Mouse (Mus musculus) T-helper 1 cell (primary cell): Measurements from ENCODE around the gene Cd9.

Source experiments
- in situ Hi-C: fragments of 300-600 bp; cut with MboI, MseI; formaldehyde crosslinking; loops from one replicate; pipeline ENCODE4 v1.15.1; 2025; ENCODE audit warnings: high pct_unique_total_duplicates

Cd9 gene

DNA sequence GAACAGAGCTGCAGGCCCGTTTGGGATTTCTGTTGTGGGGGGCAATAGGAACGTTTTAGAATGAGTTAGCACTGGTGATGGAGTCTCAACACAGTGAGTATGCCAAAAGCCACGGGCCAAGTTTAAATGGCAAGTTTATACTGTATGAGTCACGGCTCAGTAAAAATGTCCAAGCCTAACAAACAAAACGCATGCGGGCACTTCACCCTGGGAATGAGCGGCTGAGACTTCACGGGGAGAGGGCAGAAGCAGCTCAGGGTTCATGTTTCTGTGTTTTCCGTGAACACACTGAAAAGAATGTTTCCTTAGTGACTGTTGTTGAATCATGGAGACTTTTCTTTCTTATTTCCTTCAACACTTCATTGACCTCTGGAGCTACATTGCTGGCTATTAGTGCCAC is 81.3 kb downstream of the Cd9 start:
- in situ Hi-C loops = no loop called here

DNA sequence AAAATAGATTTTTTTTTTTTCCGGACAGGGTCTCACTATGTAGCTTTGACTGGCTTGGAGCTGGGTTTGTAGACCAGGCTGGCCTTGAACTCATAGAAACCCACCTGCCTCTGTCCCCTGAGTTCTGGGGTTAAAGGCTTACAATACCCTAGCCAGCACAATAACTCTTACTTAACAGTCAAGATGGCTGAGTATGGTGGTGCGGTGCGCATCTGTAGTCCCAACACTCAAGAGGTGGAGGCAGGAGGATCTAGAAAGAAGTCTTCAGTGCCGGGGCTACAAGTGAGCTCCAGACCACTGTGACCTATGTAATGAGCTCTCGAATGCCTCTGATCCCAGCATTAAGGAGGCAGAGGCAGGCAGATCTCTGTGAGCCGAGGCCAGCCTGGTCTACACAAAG is 82.9 kb downstream of the Cd9 start:
- in situ Hi-C loops = no loop called here

DNA sequence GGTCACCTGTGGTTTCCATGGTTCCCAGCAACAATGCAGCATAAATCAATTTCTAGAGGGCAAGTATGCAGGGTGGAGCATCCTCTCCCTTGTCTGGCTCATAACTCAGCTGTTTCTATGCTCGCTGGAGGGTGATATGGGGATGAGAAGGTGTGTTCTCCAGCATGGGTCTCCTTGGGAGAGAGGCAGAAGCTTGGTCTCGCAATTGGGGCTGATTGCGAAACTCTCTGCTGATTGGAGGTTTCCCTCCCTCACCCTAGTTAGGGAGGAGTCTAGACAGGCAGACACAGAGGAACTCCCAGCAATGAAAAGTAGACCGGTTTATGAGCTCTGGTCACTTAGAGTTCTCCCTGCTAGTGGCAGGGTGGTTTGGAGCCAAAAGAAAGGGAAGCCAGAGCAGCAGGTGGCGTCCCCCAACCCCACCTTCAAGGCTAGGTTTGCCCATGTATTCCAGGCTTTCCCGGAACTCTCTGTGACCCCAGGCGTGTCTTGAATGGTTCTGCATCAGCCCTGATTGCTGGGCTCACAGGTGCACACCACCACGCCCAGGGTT is 83.5 kb downstream of the Cd9 start:
- in situ Hi-C loops = no loop called here

DNA sequence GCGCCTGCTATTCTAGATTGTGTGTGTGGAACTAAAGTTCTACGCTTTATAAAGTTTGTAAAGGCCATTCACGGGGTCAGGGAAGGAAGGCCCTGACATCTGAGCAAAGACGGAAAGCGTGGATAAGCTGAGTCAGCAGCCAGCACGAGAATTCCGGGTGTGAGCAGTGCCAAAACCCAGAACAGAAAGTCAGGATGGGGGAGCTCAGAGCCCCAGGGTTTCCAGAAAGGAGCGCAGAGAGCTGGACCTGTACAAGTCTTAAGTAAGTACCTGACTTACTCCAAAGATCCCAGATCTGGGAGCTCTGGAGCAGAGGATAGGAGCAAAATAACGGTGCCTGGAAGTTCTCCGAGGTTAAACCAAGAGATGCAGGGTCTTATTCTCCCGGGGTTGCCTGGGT is 84.0 kb downstream of the Cd9 start:
- in situ Hi-C loops = no loop called here
